ENCODE assay signal across 8 mouse cellular contexts in the genomic region with DNA sequence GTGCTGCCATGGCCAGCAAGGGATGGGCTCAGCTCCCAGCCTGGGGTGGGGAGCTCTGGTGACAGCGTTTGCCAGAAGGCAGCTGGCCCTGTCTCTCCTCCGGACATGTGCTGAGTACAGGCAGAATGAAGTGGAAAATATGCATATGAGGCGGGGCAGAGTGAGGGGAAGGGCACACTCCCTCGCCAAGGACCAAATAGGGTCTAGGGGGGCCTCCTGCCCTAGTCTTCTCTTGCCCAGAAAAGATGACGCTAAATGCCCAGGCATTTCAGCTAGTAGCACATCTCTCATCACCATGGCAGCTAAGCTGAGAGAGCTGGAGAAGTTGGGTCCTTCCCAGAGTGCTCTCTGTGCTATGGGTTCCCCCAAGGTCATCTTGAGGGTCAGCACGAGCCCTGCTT. TPM values are rescaled to one million over a fixed set of nuclear protein-coding genes. Genes with fewer than 3 reads are reported as not detected.
DNase-seq lines count a peak whose midpoint lies in the region; ATAC-seq and TF ChIP-seq lines count a peak whose summit lies in the region.

No protein-coding gene starts in this region.

- no peak for TF ChIP-seq RAD21 in CH12.LX (IDR thresholded peaks at IDR 0.05; ENCODE audit: low read depth, low read length)

- no peak for TF ChIP-seq POLR2A in CH12.LX (IDR thresholded peaks at IDR 0.05; ENCODE audit: low read depth, low read length)

- in situ Hi-C loops in CH12.LX (cut with MboI; ENCODE audit: low pct_ligation_motif_present, low pct_unique_long_range_greater_than_20kb, low sequenced_read_pairs) = no loop called here

- 58% methylated on average over 6 of the region's 6 CpGs for WGBS in embryonic facial prominence, embryonic 10.5 days
- 20% methylated on average over 6 of the region's 6 CpGs for WGBS in heart, postnatal 0 days
- 22% methylated on average over 6 of the region's 6 CpGs for WGBS in midbrain, postnatal 0 days

- DNase-seq in adrenal gland, adult 2 months = peak; percentile 64
- DNase-seq in adrenal gland, adult 18-20 months (ENCODE audit: low spot score in 2 of 2) = no peak
- peak; percentile 39 for DNase-seq in CH12.LX (ENCODE audit: extremely low read depth)
- no peak for DNase-seq in embryonic facial prominence, embryonic 10.5 days (ENCODE audit: low spot score)
- DNase-seq in heart, postnatal 0 days (ENCODE audit: low spot score) = peak; percentile 91
- DNase-seq in layer of hippocampus, postnatal 10 days (ENCODE audit: low spot score in 2 of 2) = peak; percentile 46 to 67
- DNase-seq in midbrain, postnatal 0 days (ENCODE audit: low spot score) = peak; percentile 83
- no peak for DNase-seq in retina, postnatal 1 day

- no peak for TF ChIP-seq EP300 in CH12.LX (IDR thresholded peaks at IDR 0.05; ENCODE audit: low read length)
- TF ChIP-seq EP300 in heart, postnatal 0 days (IDR thresholded peaks at IDR 0.05; ENCODE audit: low read depth) = peak; percentile 57; the same call in 1 of the 2 replicates

- no peak overlapping the region for H3K4me3 ChIP-seq in CH12.LX (replicated peaks in 1 of 3; ENCODE audit: low read depth in 2 of 3, low read length in 2 of 3, poor library complexity in 1 of 3)
- H3K4me3 ChIP-seq in embryonic facial prominence, embryonic 10.5 days = no peak overlapping the region
- H3K4me3 ChIP-seq in heart, postnatal 0 days (ENCODE audit: low read depth, low read length) = no peak overlapping the region
- no peak overlapping the region for H3K4me3 ChIP-seq in midbrain, postnatal 0 days (ENCODE audit: low read depth, low read length)

- H3K27me3 ChIP-seq in CH12.LX (replicated peaks) = no peaks in the 10 kb centered on the region
- no peaks in the 10 kb centered on the region for H3K27me3 ChIP-seq in embryonic facial prominence, embryonic 10.5 days (replicated peaks; ENCODE audit: low read depth, poor library complexity, severe bottlenecking)
- H3K27me3 ChIP-seq in heart, postnatal 0 days (ENCODE audit: control insufficient read depth, insufficient read depth, low read length) = no peaks in the 10 kb centered on the region
- no peaks in the 10 kb centered on the region for H3K27me3 ChIP-seq in midbrain, postnatal 0 days (ENCODE audit: insufficient read depth, low read length)

- H3K4me2 ChIP-seq in CH12.LX (ENCODE audit: insufficient read depth, low read depth, poor library complexity, severe bottlenecking) = peak overlapping the region; percentile 55
- no peak overlapping the region for H3K4me2 ChIP-seq in heart, postnatal 0 days (ENCODE audit: low read depth, low read length)
- H3K4me2 ChIP-seq in midbrain, postnatal 0 days (ENCODE audit: low read depth, low read length, poor library complexity, severe bottlenecking) = no peak overlapping the region

- no peaks in the 10 kb centered on the region for H3K36me3 ChIP-seq in CH12.LX (replicated peaks in 1 of 2; ENCODE audit: control insufficient read depth in 1 of 2, insufficient read depth in 1 of 2, low read length in 1 of 2)
- H3K36me3 ChIP-seq in embryonic facial prominence, embryonic 10.5 days (replicated peaks) = no peaks in the 10 kb centered on the region
- H3K36me3 ChIP-seq in heart, postnatal 0 days (replicated peaks; ENCODE audit: control insufficient read depth, insufficient read depth, low read length) = no peaks in the 10 kb centered on the region
- no peaks in the 10 kb centered on the region for H3K36me3 ChIP-seq in midbrain, postnatal 0 days (ENCODE audit: insufficient read depth, low read length)

- dilution Hi-C loops in CH12.LX (cut with MboI; ENCODE audit: extremely low pct_ligation_motif_present, extremely low pct_unique_long_range_greater_than_20kb, low sequenced_read_pairs) = no loop called here

- no peak for TF ChIP-seq CTCF in CH12.LX (conservative IDR thresholded peaks at IDR 0.05 in 1 of 2, IDR thresholded peaks at IDR 0.05 in 1 of 2; ENCODE audit: low read depth in 2 of 2, low read length in 2 of 2)
- TF ChIP-seq CTCF in heart, postnatal 0 days (IDR thresholded peaks at IDR 0.05; ENCODE audit: low read depth) = no peak
- no peak for TF ChIP-seq CTCF in midbrain, postnatal 0 days (IDR thresholded peaks at IDR 0.05)

- no peak overlapping the region for H3K9ac ChIP-seq in CH12.LX (ENCODE audit: insufficient read depth, low read depth)
- H3K9ac ChIP-seq in heart, postnatal 0 days (replicated peaks; ENCODE audit: low read depth, low read length) = no peak overlapping the region
- H3K9ac ChIP-seq in midbrain, postnatal 0 days (replicated peaks; ENCODE audit: low read length, poor library complexity, severe bottlenecking) = no peak overlapping the region

- H3K27ac ChIP-seq in CH12.LX (ENCODE audit: insufficient read depth, low read depth) = no peak overlapping the region
- H3K27ac ChIP-seq in embryonic facial prominence, embryonic 10.5 days (replicated peaks) = 0 out of 2 replicates have a peak overlapping the region, but pooled peaks have one; percentile 15
- peak overlapping the region; percentile 91 for H3K27ac ChIP-seq in heart, postnatal 0 days (ENCODE audit: low read depth)
- H3K27ac ChIP-seq in midbrain, postnatal 0 days (ENCODE audit: low read depth, low read length) = no peak overlapping the region

- no peaks in the 10 kb centered on the region for H3K9me3 ChIP-seq in CH12.LX (replicated peaks; ENCODE audit: low read length)
- H3K9me3 ChIP-seq in embryonic facial prominence, embryonic 10.5 days = no peaks in the 10 kb centered on the region
- no peaks in the 10 kb centered on the region for H3K9me3 ChIP-seq in heart, postnatal 0 days (replicated peaks; ENCODE audit: control insufficient read depth, low read length)
- no peaks in the 10 kb centered on the region for H3K9me3 ChIP-seq in midbrain, postnatal 0 days (ENCODE audit: low read length)

- H3K79me2 ChIP-seq in CH12.LX (replicated peaks; ENCODE audit: control insufficient read depth, extremely low read depth, insufficient read depth, poor library complexity, severe bottlenecking) = no peaks in the 10 kb centered on the region

- ATAC-seq in heart, postnatal 0 days (ENCODE audit: insufficient read depth, low read depth) = peak; percentile 87
- peak; percentile 72 for ATAC-seq in midbrain, postnatal 0 days (ENCODE audit: low FRiP score)

- peaks cover 5 to 19% of the 10 kb centered on the region in 2 experiments for H3K4me1 ChIP-seq in CH12.LX (ENCODE audit: control insufficient read depth in 1 of 2, insufficient read depth in 2 of 2)
- H3K4me1 ChIP-seq in embryonic facial prominence, embryonic 10.5 days = peaks cover 8% of the 10 kb centered on the region; the same call in 1 of the 2 replicates
- peaks cover 38% of the 10 kb centered on the region for H3K4me1 ChIP-seq in heart, postnatal 0 days (ENCODE audit: control insufficient read depth, insufficient read depth)
- H3K4me1 ChIP-seq in midbrain, postnatal 0 days (ENCODE audit: insufficient read depth, low read length) = 0 out of 2 replicates have a peak, but pooled peaks cover 5% of the 10 kb centered on the region

TF ChIP-seq in CH12.LX, 34 proteins besides CTCF, POLR2A, EP300 and RAD21 (continues in another document):
- TF ChIP-seq MAX (IDR thresholded peaks at IDR 0.05; ENCODE audit: low read length) (no peak), ELF1 (IDR thresholded peaks at IDR 0.05; ENCODE audit: low read depth, low read length) (no peak), JUN (IDR thresholded peaks at IDR 0.05; ENCODE audit: insufficient read depth, low read depth, low read length) (no peak), POLR2AphosphoS2 (IDR thresholded peaks at IDR 0.05; ENCODE audit: low read depth, low read length) (no peak)

RNA-seq across cellular contexts. Expression of a gene that starts 44.1 kb away (rescaled TPM):
- total RNA-seq in adrenal gland, adult 2 months (2021) = 100 to 1,000 TPM; 156 to 178 TPM
- 182 and 309 TPM in 2 replicates for polyA plus RNA-seq in adrenal gland, adult 2 months (2012; rRNA removed)
- total RNA-seq in adrenal gland, adult 18-20 months (2021) = 100 to 1,000 TPM; 129 to 206 TPM
- not detected in 2 replicates for total RNA-seq in CH12.LX (2012; rRNA removed)
- total RNA-seq in CH12.LX (2014; rRNA removed) = not detected in 2 replicates
- not detected in 2 replicates for polyA plus RNA-seq in CH12.LX (2012; ENCODE audit: insufficient read length, low read depth)
- polyA plus RNA-seq in embryonic facial prominence, embryonic 10.5 days (2016; fragmentation: Nextera tagmentation; extraction: Ambion mirVana) = 7.0 and 7.7 TPM in 2 replicates
- total RNA-seq in heart, postnatal 0 days (2014; rRNA removed; ENCODE audit: low replicate concordance) = 71.1 and 122 TPM in 2 replicates
- polyA plus RNA-seq in heart, postnatal 0 days (2015; fragmentation: Nextera tagmentation; extraction: Ambion mirVana) = 92.2 and 93.3 TPM in 2 replicates
- 1 to 10 TPM; 6.7 to 9.3 TPM for total RNA-seq in layer of hippocampus, postnatal 10 days (2021)
- total RNA-seq in midbrain, postnatal 0 days (2014; rRNA removed) = 5.3 and 8.6 TPM in 2 replicates
- 5.8 and 6.5 TPM in 2 replicates for polyA plus RNA-seq in midbrain, postnatal 0 days (2015; fragmentation: Nextera tagmentation; extraction: Ambion mirVana)

RNA-seq across cellular contexts. Expression of a gene that starts 52.9 kb away (rescaled TPM):
- total RNA-seq in adrenal gland, adult 2 months (2021) = not detected
- polyA plus RNA-seq in adrenal gland, adult 2 months (2012; rRNA removed) = 0.29 and 0.42 TPM in 2 replicates
- total RNA-seq in adrenal gland, adult 18-20 months (2021) = under 1 TPM; 0.13 to 0.17 TPM
- total RNA-seq in CH12.LX (2012; rRNA removed) (not detected in 2 replicates), CH12.LX (2014; rRNA removed) (not detected in 2 replicates)
- polyA plus RNA-seq in CH12.LX (2012; ENCODE audit: insufficient read length, low read depth) = not detected in 2 replicates
- 15.6 and 17.5 TPM in 2 replicates for polyA plus RNA-seq in embryonic facial prominence, embryonic 10.5 days (2016; fragmentation: Nextera tagmentation; extraction: Ambion mirVana)
- 12.0 and 14.3 TPM in 2 replicates for total RNA-seq in heart, postnatal 0 days (2014; rRNA removed; ENCODE audit: low replicate concordance)
- polyA plus RNA-seq in heart, postnatal 0 days (2015; fragmentation: Nextera tagmentation; extraction: Ambion mirVana) = 9.0 and 9.7 TPM in 2 replicates
- total RNA-seq in layer of hippocampus, postnatal 10 days (2021) = 10 to 100 TPM; 39.3 to 40.3 TPM
- total RNA-seq in midbrain, postnatal 0 days (2014; rRNA removed) = 48.1 and 54.7 TPM in 2 replicates
- 46.6 and 50.3 TPM in 2 replicates for polyA plus RNA-seq in midbrain, postnatal 0 days (2015; fragmentation: Nextera tagmentation; extraction: Ambion mirVana)

RNA-seq across cellular contexts. Expression of a gene that starts 53.3 kb away (rescaled TPM):
- total RNA-seq in adrenal gland, adult 2 months (2021) = 100 to 1,000 TPM; 114 to 135 TPM
- 56.4 and 56.8 TPM in 2 replicates for polyA plus RNA-seq in adrenal gland, adult 2 months (2012; rRNA removed)
- 100 to 1,000 TPM; 109 to 216 TPM for total RNA-seq in adrenal gland, adult 18-20 months (2021)
- total RNA-seq in CH12.LX (2012; rRNA removed) = 1.5 and 2.0 TPM in 2 replicates
- 4.8 and 5.7 TPM in 2 replicates for total RNA-seq in CH12.LX (2014; rRNA removed)
- polyA plus RNA-seq in CH12.LX (2012; ENCODE audit: insufficient read length, low read depth) = 5.5 and 6.3 TPM in 2 replicates
- 0.41 TPM in 1 of 2 replicates, not detected in the other for polyA plus RNA-seq in embryonic facial prominence, embryonic 10.5 days (2016; fragmentation: Nextera tagmentation; extraction: Ambion mirVana)
- 7.3 and 12.7 TPM in 2 replicates for total RNA-seq in heart, postnatal 0 days (2014; rRNA removed; ENCODE audit: low replicate concordance)
- 1.6 and 1.9 TPM in 2 replicates for polyA plus RNA-seq in heart, postnatal 0 days (2015; fragmentation: Nextera tagmentation; extraction: Ambion mirVana)
- total RNA-seq in layer of hippocampus, postnatal 10 days (2021) = 10 to 100 TPM; 31.5 to 35.3 TPM
- total RNA-seq in midbrain, postnatal 0 days (2014; rRNA removed) = 2.7 and 3.0 TPM in 2 replicates
- 2.8 and 3.4 TPM in 2 replicates for polyA plus RNA-seq in midbrain, postnatal 0 days (2015; fragmentation: Nextera tagmentation; extraction: Ambion mirVana)

Comparison
In these comparisons a context has a peak if more than half of its experiments do, and no peak if none do; other contexts are left out.
1. DNase-seq: peak in adrenal gland, adult 2 months (single experiment), CH12.LX (single experiment), heart, postnatal 0 days (single experiment), layer of hippocampus, postnatal 10 days (2 of 2) and midbrain, postnatal 0 days (single experiment); none in adrenal gland, adult 18-20 months (0 of 2), embryonic facial prominence, embryonic 10.5 days (single experiment) and retina, postnatal 1 day (single experiment).
2. H3K27ac ChIP-seq: peak in embryonic facial prominence, embryonic 10.5 days (single experiment) and heart, postnatal 0 days (single experiment); none in CH12.LX (single experiment) and midbrain, postnatal 0 days (single experiment).
3. RNA of a gene that starts 52.9 kb away (total RNA-seq): 48.1 to 54.7 TPM in midbrain, postnatal 0 days, 39.3 to 40.3 TPM in layer of hippocampus, postnatal 10 days and 12.0 to 14.3 TPM in heart, postnatal 0 days; 0.13 to 0.17 TPM in adrenal gland, adult 18-20 months, not detected in adrenal gland, adult 2 months and not detected in CH12.LX; every median in the first group is over 10 times any median in the second.